Mouse (Mus musculus) MEL (cell line): Measurements from ENCODE around the gene Nutf2.

Experiments
- CHD1 ChIP-seq: IDR thresholded peaks from 2 replicates; pipeline ENCODE4 v1.6.1; 2012; ENCODE audit warnings: low read depth, mild to moderate bottlenecking, inconsistent platforms, low read length, improper control_type of control experiment
- CTCF ChIP-seq, 3 experiments: IDR thresholded peaks in 2 of 3; conservative IDR thresholded peaks in 1 of 3; 2 replicates each; pipeline ENCODE4 v1.5.1; 2011 to 2012; ENCODE audit warnings: low read length in 3 of 3, low read depth in 2 of 3, mild to moderate bottlenecking in 2 of 3, improper control_type of control experiment in 1 of 3, inconsistent platforms in 1 of 3, mixed read lengths in 1 of 3, moderate library complexity in 1 of 3; ENCODE audit not compliant: control insufficient read depth in 1 of 3, insufficient read depth in 1 of 3, poor library complexity in 1 of 3, severe bottlenecking in 1 of 3
- EP300 ChIP-seq, 2 experiments: IDR thresholded peaks; 2 replicates each; pipeline ENCODE4 v1.6.1; 2011; ENCODE audit warnings: improper control_type of control experiment in 2 of 2, low read length in 2 of 2, low read depth in 1 of 2, mild to moderate bottlenecking in 1 of 2
- GABPA ChIP-seq: IDR thresholded peaks from 2 replicates; pipeline ENCODE4 v1.6.1; 2012; ENCODE audit warnings: low read depth, mild to moderate bottlenecking, inconsistent platforms, low read length, improper control_type of control experiment, moderate library complexity
- GATA1 ChIP-seq: IDR thresholded peaks from 2 replicates; pipeline ENCODE4 v1.6.1; 2011; ENCODE audit warnings: low read depth, low read length, improper control_type of control experiment
- MAX ChIP-seq: IDR thresholded peaks from 2 replicates; pipeline ENCODE4 v1.6.1; 2011; ENCODE audit warnings: low read length, improper control_type of control experiment
- MAZ ChIP-seq: IDR thresholded peaks from 2 replicates; pipeline ENCODE4 v1.6.1; 2012; ENCODE audit warnings: low read depth, mild to moderate bottlenecking, inconsistent platforms, low read length, improper control_type of control experiment
- MYB ChIP-seq: IDR thresholded peaks from 2 replicates; pipeline ENCODE4 v1.6.1; 2011; ENCODE audit warnings: mild to moderate bottlenecking, low read depth, low read length, improper control_type of control experiment
- NELFE ChIP-seq: IDR thresholded peaks from 2 replicates; pipeline ENCODE4 v1.6.1; 2011; ENCODE audit warnings: low read depth, low read length, improper control_type of control experiment
- POLR2A ChIP-seq, 2 experiments: IDR thresholded peaks; 2 replicates each; pipeline ENCODE4 v1.6.1; 2011 to 2012; ENCODE audit warnings: low read length in 2 of 2, mild to moderate bottlenecking in 2 of 2, control low read depth in 1 of 2, improper control_type of control experiment in 1 of 2, low read depth in 1 of 2, moderate library complexity in 1 of 2; ENCODE audit not compliant: control insufficient read depth in 1 of 2, insufficient read depth in 1 of 2, poor library complexity in 1 of 2
- TBP ChIP-seq: IDR thresholded peaks from 2 replicates; pipeline ENCODE4 v1.8.0; 2011; ENCODE audit warnings: low read depth, low read length, improper control_type of control experiment
- TCF12 ChIP-seq: IDR thresholded peaks from 2 replicates; pipeline ENCODE4 v1.6.1; 2014; ENCODE audit warnings: low read depth, mild to moderate bottlenecking, inconsistent platforms, low read length, improper control_type of control experiment, moderate library complexity
- USF2 ChIP-seq, 2 experiments: IDR thresholded peaks; 2 replicates each; pipeline ENCODE4 v1.6.1; 2011 to 2012; ENCODE audit warnings: improper control_type of control experiment in 2 of 2, low read length in 2 of 2, borderline replicate concordance in 1 of 2, inconsistent platforms in 1 of 2, low read depth in 1 of 2, mild to moderate bottlenecking in 1 of 2; ENCODE audit not compliant: insufficient read depth in 1 of 2
- ZMIZ1 ChIP-seq: IDR thresholded peaks from 2 replicates; pipeline ENCODE4 v1.6.1; 2012; ENCODE audit warnings: low read depth, mild to moderate bottlenecking, inconsistent platforms, low read length, improper control_type of control experiment, moderate library complexity

DNA sequence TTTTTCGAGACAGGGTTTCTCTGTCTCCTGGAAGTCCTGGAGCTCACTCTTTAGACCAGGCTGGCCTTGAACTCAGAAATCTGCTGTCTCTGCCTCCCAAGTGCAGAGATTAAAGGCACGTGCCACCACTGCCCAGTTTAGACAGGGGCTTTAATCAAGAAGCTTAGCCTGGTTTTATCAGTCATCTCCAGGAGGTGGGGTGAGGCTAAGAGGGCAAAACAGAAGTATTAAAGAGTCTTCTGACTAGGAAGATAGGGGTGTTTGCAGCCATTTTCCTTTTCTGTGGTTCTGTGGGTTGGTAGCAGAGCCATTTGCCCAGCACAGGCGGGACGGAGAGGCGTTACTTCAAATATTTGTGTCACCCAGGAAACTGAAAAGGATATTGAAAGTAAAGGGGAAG lies 1.1 kb upstream of the Nutf2 start:
- TF ChIP-seq CTCF (IDR thresholded peaks at IDR 0.05 in 2 of 3, conservative IDR thresholded peaks at IDR 0.05 in 1 of 3; ENCODE audit: control insufficient read depth in 1 of 3, insufficient read depth in 1 of 3, low read depth in 2 of 3, low read length in 3 of 3, poor library complexity in 1 of 3, severe bottlenecking in 1 of 3) (no peak), GATA1 (peak; percentile 87), POLR2A (IDR thresholded peaks at IDR 0.05; ENCODE audit: control insufficient read depth in 1 of 2, insufficient read depth in 1 of 2, low read depth in 1 of 2, low read length in 2 of 2, poor library complexity in 1 of 2) (no peak), GABPA (no peak), MAX (peak; percentile 80; the same call in 1 of the 2 replicates), ZMIZ1 (0 out of 2 replicates have a peak, but pooled peaks have one; percentile 36), TCF12 (peak; percentile 92), EP300 (IDR thresholded peaks at IDR 0.05; ENCODE audit: low read depth in 1 of 2, low read length in 2 of 2) (peak; percentile 61 to 86; a peak in 3 of 4 replicates), CHD1 (no peak), NELFE (no peak), TBP (peak; percentile 93), USF2 (IDR thresholded peaks at IDR 0.05; ENCODE audit: borderline replicate concordance in 1 of 2, insufficient read depth in 1 of 2, low read depth in 1 of 2, low read length in 2 of 2) (no peak), MAZ (0 out of 2 replicates have a peak, but pooled peaks have one; percentile 62), MYB (no peak)
